ENCODE assay signal across 29 mouse cellular contexts in the genomic region with DNA sequence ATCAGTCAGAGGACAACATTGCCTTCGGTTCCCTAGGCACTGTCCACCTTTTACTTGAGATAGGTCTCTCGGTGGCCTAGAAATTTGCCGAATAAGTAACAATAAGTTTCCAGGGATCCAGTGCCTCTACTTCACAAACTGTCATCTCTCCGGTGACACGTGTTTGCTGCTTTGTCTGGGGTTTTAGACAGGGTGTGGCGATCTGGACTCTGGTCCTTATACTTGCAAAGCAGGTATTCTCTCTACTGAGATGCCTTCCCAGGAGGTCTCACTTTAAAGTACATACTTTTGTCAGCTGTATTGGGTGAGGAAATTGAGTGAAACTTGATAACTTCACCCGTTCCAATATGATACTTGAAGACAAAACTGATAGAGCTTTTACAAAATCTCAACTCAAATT.
"Had no signal": no experiment of that assay in that cellular context is flagged by ENCODE, and none has a peak within 500 bp of the region (broad histone marks: within the 10 kb centered on the region; RNA-seq: fewer than 3 reads in every experiment).

No protein-coding gene starts in this region.

- H3K9me3 ChIP-seq: heart, embryonic 10.5 days; heart, embryonic 12.5 days; heart, embryonic 13.5 days; heart, embryonic 15.5 days; hindbrain, embryonic 10.5 days; hindbrain, embryonic 12.5 days; hindbrain, embryonic 13.5 days; hindbrain, embryonic 15.5 days; kidney, embryonic 15.5 days had no signal

- H3K4me3 ChIP-seq: hindbrain, embryonic 12.5 days; hindbrain, embryonic 13.5 days; hindbrain, embryonic 15.5 days; layer of hippocampus, adult 2 months; left cerebral cortex, adult 2 months had no signal

- H3K27ac ChIP-seq: heart, embryonic 10.5 days; heart, embryonic 13.5 days; heart, embryonic 15.5 days; hindbrain, embryonic 12.5 days; hindbrain, embryonic 13.5 days; hindbrain, embryonic 14.5 days; hindbrain, embryonic 15.5 days; hindbrain, postnatal 0 days; kidney, postnatal 0 days; layer of hippocampus, adult 2 months; left cerebral cortex, adult 2 months had no signal

- H3K9ac ChIP-seq: heart, embryonic 15.5 days; hindbrain, embryonic 12.5 days; hindbrain, embryonic 13.5 days; hindbrain, embryonic 14.5 days; hindbrain, embryonic 15.5 days; kidney, embryonic 15.5 days had no signal

- H3K27me3 ChIP-seq: heart, embryonic 12.5 days; heart, embryonic 13.5 days; heart, embryonic 15.5 days; hindbrain, embryonic 12.5 days; hindbrain, embryonic 13.5 days; hindbrain, embryonic 15.5 days; kidney, embryonic 15.5 days had no signal

- H3K36me3 ChIP-seq: heart, embryonic 10.5 days; heart, embryonic 12.5 days; heart, embryonic 13.5 days; heart, embryonic 15.5 days; hindbrain, embryonic 10.5 days; hindbrain, embryonic 12.5 days; hindbrain, embryonic 13.5 days; hindbrain, embryonic 15.5 days; kidney, embryonic 15.5 days had no signal

- DNase-seq: heart, postnatal 10 days; heart, postnatal 14 days; heart, postnatal 36 days; heart, postnatal 4 days; kidney, adult 11 months; kidney, adult 18-20 months; kidney, adult 2 months; kidney, adult 8-10 months; kidney, adult 9 months; kidney, postnatal 25 days; kidney, postnatal 36 days; layer of hippocampus, adult 9-11 months; layer of hippocampus, postnatal 36 days had no signal

- ATAC-seq: hindbrain, embryonic 16.5 days; hindbrain, postnatal 0 days; inflammation-experienced regulatory T-cells, adult 6 months had no signal

- H3K4me2 ChIP-seq: hindbrain, embryonic 14.5 days had no signal
